Mouse (Mus musculus): Measurements from ENCODE around the gene Cdc42bpg.

DNA sequence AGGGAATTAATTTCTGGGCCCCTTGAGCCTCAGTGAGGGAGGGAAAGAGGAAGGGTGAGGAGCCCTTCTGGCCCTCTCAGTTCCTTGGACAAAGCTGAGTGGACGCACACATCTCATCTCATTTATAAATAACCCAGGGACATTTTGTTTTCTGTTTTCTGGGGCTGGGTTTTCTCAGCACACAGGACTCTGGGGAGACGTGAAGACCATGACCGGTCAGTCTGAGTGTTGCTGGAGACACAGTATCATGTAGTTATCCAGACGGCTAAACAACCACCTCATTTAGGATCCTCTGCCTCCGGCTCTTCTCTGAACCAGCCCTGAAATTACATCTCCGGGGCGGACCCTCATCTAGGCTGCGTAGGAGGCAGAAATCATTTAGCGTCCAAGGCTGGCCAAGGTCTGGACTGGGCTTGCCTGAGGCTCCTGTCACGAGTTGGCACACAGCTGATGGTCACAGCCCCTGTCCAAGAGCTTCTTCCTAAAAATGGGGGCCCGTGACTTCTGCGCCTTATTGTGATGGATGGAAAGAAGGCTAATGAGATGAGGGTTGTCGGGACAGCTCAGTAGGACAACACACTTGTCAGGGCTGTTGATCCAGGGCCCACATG lies 32.2 kb upstream of the Cdc42bpg start:
- TF ChIP-seq ZNF384 (IDR thresholded peaks at IDR 0.05; ENCODE audit: low read depth, low read length) (no peak), CTCF (conservative IDR thresholded peaks at IDR 0.05 in 1 of 2, IDR thresholded peaks at IDR 0.05 in 1 of 2; ENCODE audit: low read depth in 2 of 2, low read length in 2 of 2) (no peak), HCFC1 (IDR thresholded peaks at IDR 0.05; ENCODE audit: low read depth, low read length) (no peak), USF1 (IDR thresholded peaks at IDR 0.05; ENCODE audit: low read depth, low read length) (no peak), CHD2 (IDR thresholded peaks at IDR 0.05; ENCODE audit: low read length) (no peak), MAZ (IDR thresholded peaks at IDR 0.05; ENCODE audit: low read depth, low read length) (no peak), ZKSCAN1 (IDR thresholded peaks at IDR 0.05; ENCODE audit: borderline replicate concordance, low read depth, low read length) (no peak), CHD1 (IDR thresholded peaks at IDR 0.05; ENCODE audit: low read depth, low read length) (no peak), NRF1 (IDR thresholded peaks at IDR 0.05; ENCODE audit: low read depth, low read length) (no peak), EP300 (IDR thresholded peaks at IDR 0.05; ENCODE audit: low read length) (no peak)
